Mouse (Mus musculus) forebrain, postnatal 0 days (tissue): ENCODE measurements around the gene Rab3ip. TPM values are rescaled to one million over a fixed set of nuclear protein-coding genes. Genes with fewer than 3 reads are reported as not detected.

Experiments used
- ATAC-seq: fragments of 200-750 bp; cut with Nextera tagmentation; 2 replicates; pipeline ENCODE4 v1.8.0; 2017; ENCODE audit warnings: mild to moderate bottlenecking, moderate library complexity
- DNase-seq: peaks from one replicate; pipeline ENCODE4 v3.0.0-alpha.2; 2015
- H3K27ac ChIP-seq: fragments of 300-500 bp; sonication (generic); 2 replicates; pipeline ENCODE4 v1.5.1; 2014; ENCODE audit warnings: low read depth, mild to moderate bottlenecking, antibody characterized with exemption, low read length, moderate library complexity, mixed read lengths
- H3K27me3 ChIP-seq: fragments of 300-500 bp; sonication (generic); 2 replicates; pipeline ENCODE4 v1.6.1; 2014; ENCODE audit warnings: mild to moderate bottlenecking, low read length, mixed read lengths; ENCODE audit not compliant: insufficient read depth
- H3K36me3 ChIP-seq: fragments of 300-500 bp; sonication (generic); 2 replicates; pipeline ENCODE4 v1.6.1; 2014; ENCODE audit warnings: mild to moderate bottlenecking, moderate library complexity; ENCODE audit not compliant: insufficient read depth
- H3K4me1 ChIP-seq: fragments of 300-500 bp; sonication (generic); 2 replicates; pipeline ENCODE4 v1.6.1; 2014; ENCODE audit warnings: antibody characterized with exemption; ENCODE audit not compliant: insufficient read depth
- H3K4me2 ChIP-seq: fragments of 300-500 bp; sonication (generic); 2 replicates; pipeline ENCODE4 v1.6.1; 2014; ENCODE audit warnings: low read depth, mild to moderate bottlenecking, moderate library complexity
- H3K4me3 ChIP-seq: fragments of 300-500 bp; sonication (generic); 2 replicates; pipeline ENCODE4 v1.5.1; 2014; ENCODE audit warnings: low read depth, low read length, mixed read lengths
- H3K9ac ChIP-seq: fragments of 300-500 bp; sonication (generic); 2 replicates; pipeline ENCODE4 v1.6.1; 2014; ENCODE audit warnings: mild to moderate bottlenecking
- H3K9me3 ChIP-seq: fragments of 300-500 bp; sonication (generic); 2 replicates; pipeline ENCODE4 v1.6.1; 2016; ENCODE audit warnings: low read length
- CTCF ChIP-seq: sonication (generic); IDR thresholded peaks from 2 replicates; pipeline ENCODE4 v1.5.1; 2016; ENCODE audit warnings: antibody characterized with exemption, control low read depth, low read depth
- WGBS: fragments of 180-500 bp; shearing (Covaris S2); extraction: QIAGEN DNeasy Blood & Tissue Kit; methylation state at CpG from one replicate; pipeline ENCODE4 v1.1.7; 2014; 5-methylcytosine and 5-hydroxymethylcytosine counted together
- polyA plus RNA-seq: library from polyadenylated mRNA; unstranded; fragments of >200 nt; fragmentation: Nextera tagmentation; extraction: Ambion mirVana; gene quantifications from 2 replicates; pipeline ENCODE4 v1.2.1, GENCODE M21; 2015
- total RNA-seq: library from RNA; depleted of rRNA; stranded (reverse); fragments of >200 nt; gene quantifications from 2 replicates; pipeline ENCODE4 v1.2.3, GENCODE M21; 2014

Gene Rab3ip
- total and polyA plus RNA-seq, 2 experiments from 2014 or later: 41.8 to 125 TPM

DNA sequence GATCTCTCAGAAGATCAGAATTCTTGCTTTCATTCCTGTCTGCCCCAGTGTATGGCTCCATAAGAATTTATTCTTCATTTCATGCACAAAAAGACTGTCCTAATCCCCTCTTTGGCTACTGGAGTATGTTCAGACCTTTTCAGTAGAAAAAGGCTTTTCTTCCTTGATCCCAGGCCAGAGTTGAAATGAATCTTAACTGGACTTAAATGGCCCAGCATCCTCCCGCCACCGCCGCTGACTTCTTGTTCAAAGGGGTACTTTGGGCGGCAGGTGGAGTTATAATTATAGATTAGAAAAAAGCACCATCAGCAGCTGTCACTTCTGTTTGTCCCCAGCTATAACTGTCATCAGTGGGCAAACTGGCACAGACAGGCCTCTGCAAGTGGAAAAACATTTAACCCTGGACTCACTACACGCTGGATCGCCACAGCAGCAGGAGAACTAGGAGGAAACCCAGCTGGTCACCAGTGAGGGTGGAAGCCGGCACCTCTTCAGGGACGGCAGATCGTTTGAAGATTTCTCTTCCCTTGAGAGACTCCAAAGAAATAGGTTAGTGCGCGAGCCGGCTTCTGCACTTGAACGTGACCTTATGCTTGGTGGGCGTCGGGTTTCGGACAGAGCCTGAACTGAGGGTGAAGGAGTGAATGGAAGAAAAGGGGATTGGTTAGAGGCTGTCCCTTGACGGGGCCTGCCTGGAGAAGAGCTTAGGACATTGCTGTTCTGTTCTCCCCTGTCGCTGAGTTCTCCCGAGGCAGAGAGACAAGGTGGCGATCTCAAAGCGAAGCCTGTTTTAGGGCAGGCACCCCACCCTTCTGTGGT is 35.9 kb upstream of the Rab3ip start, which contains the start of gene Best3:
Best3 (plus strand) TSS at position 51 of the 819 bp plus-strand sequence.
- no peak for DNase-seq
- Histone ChIP-seq H3K4me1 (0 out of 2 replicates have a peak, but pooled peaks cover 5% of the 10 kb centered on the region), H3K4me3 (no peak within 1 kb of the TSS), H3K4me2 (no peak within 1 kb of the TSS), H3K9me3 (no peaks in the 10 kb centered on the region), H3K9ac (no peak within 1 kb of the TSS), H3K27me3 (no peaks in the 10 kb centered on the region), H3K27ac (no peak within 1 kb of the TSS), H3K36me3 (no peaks in the 10 kb centered on the region)
- WGBS: 43% methylated on average over 21 of the region's 21 CpGs
- TF ChIP-seq CTCF: no peak
- ATAC-seq: peak; percentile 43; the same call in 1 of the 2 replicates

DNA sequence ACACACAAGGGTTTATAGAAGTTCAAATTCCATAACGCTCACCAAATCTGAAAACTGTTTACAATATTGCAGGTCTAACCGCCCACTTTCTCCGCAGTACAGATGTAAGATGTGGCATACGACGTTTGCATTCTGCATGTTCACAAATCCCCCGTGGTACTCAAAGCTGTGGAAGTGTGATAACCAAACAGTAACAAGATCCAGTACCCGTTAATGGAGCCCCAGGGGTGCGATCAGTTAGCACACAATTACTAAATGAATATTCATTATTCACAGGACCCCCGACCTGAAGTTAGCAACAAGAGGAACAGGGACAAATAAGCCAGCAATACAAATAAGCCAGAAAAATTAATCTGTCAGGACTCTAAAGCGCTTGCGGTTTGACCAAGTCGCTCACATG is 34.3 kb upstream of the Rab3ip start:
- no peak for TF ChIP-seq CTCF
- no peaks in the 10 kb centered on the region for H3K27me3 ChIP-seq
- no peak overlapping the region for H3K27ac ChIP-seq
- H3K4me1 ChIP-seq: 0 out of 2 replicates have a peak, but pooled peaks cover 5% of the 10 kb centered on the region
- DNase-seq (no peak), ATAC-seq (no peak)
- no peaks in the 10 kb centered on the region for H3K9me3 ChIP-seq
- H3K36me3 ChIP-seq: no peaks in the 10 kb centered on the region
- 56% methylated on average over 12 of the region's 12 CpGs for WGBS
- H3K4me2 ChIP-seq: no peak overlapping the region
- no peak overlapping the region for H3K9ac ChIP-seq
- no peak overlapping the region for H3K4me3 ChIP-seq

DNA sequence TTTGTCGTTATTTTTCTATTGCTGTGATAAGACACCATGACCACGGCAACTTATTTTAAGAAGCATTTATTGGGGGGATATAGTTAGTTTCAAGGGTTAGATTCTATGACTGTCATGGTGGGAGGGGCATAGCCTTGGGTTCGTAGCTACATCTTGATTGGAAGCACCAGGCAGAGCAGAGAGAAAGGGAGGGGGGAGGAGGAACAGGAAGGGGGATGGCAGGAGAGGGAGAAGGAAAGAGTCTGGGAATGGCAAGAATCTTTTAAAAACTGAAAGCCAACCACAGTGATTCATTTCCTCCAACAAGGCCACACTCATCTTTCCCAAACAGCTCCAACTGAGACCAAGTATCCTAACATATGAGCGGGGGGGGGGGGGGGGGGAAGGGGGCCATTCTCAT is 32.0 kb upstream of the Rab3ip start:
- ATAC-seq (no peak), DNase-seq (no peak)
- no peak overlapping the region for H3K4me2 ChIP-seq
- no peaks in the 10 kb centered on the region for H3K27me3 ChIP-seq
- 70% methylated on average over 3 of the region's 4 CpGs for WGBS
- H3K36me3 ChIP-seq: no peaks in the 10 kb centered on the region
- no peak overlapping the region for H3K9ac ChIP-seq
- no peak for TF ChIP-seq CTCF
- no peak overlapping the region for H3K27ac ChIP-seq
- 0 out of 2 replicates have a peak, but pooled peaks cover 5% of the 10 kb centered on the region for H3K4me1 ChIP-seq
- H3K9me3 ChIP-seq: no peaks in the 10 kb centered on the region
- H3K4me3 ChIP-seq: no peak overlapping the region

DNA sequence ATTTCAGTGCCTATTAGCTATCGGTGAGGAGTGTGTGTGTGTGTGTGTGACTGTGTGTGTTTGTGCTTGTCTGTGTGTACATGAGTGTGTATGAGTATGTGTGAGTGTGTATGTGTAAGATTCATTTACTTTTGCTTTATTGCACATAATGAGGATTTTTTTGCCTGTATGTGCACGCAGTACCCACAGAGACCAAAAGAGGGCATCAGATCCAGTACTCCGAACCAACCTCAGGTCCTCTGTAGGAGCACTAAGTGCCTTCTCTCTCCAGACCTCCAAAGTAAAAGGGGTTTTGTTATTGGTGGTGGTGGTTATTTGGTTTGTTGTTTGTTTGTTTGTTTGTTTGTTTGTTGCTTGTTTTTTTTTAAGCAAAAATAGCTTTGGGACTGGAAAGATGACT is 30.3 kb upstream of the Rab3ip start:
- Histone ChIP-seq H3K36me3 (no peaks in the 10 kb centered on the region), H3K4me1 (no peaks in the 10 kb centered on the region), H3K4me2 (no peak overlapping the region), H3K9me3 (no peaks in the 10 kb centered on the region), H3K9ac (no peak overlapping the region), H3K27ac (no peak overlapping the region), H3K27me3 (no peaks in the 10 kb centered on the region), H3K4me3 (no peak overlapping the region)
- ATAC-seq (no peak), DNase-seq (peak; percentile 37)
- WGBS: 77% methylated on average over 3 of the region's 3 CpGs
- peak; percentile 67 for TF ChIP-seq CTCF

DNA sequence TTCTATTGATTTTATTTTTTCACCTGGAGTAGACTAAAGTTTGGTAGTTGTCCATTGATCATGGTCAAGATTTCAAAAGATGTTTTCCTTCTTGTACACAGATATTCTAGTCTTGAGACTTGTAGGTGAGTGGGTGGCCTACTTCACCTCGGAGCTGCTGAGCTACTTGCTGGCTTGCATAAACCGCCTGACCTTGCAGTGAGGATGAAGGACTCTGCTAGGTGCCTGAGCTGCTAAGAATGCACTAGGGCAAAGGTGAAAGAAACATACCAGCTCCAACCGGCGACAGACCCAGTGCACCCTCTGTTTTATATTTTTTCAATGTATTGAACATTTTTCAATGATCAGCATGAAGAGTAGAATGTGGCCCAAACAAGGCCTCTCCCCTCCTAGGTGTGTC is 29.7 kb upstream of the Rab3ip start:
- no peak for ATAC-seq

DNA sequence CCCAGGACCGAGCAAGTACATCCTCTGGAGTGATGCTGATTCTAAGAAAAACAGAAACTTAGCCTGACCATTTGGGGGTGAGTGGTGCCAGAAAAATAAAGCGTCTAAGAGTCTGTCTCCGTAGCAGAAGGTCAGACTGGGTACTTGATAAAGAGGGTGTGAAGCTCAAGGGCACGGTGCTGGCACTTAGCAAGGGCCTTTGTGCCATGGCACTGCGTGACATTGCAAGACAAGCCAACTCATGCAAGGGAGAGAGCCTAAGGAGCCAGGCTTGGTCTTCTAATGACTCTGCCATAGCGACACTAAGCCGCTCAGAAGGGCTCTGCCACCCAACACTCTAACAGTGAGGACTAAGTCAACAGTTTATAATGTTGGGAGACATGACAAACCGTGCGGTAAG is 28.3 kb upstream of the Rab3ip start:
- H3K27me3 ChIP-seq: no peaks in the 10 kb centered on the region
- no peak overlapping the region for H3K27ac ChIP-seq
- no peak overlapping the region for H3K9ac ChIP-seq
- WGBS: 92% methylated on average over 9 of the region's 9 CpGs
- no peaks in the 10 kb centered on the region for H3K36me3 ChIP-seq
- TF ChIP-seq CTCF: no peak
- H3K4me1 ChIP-seq: no peaks in the 10 kb centered on the region
- DNase-seq (no peak), ATAC-seq (no peak)
- no peaks in the 10 kb centered on the region for H3K9me3 ChIP-seq
- no peak overlapping the region for H3K4me2 ChIP-seq
- H3K4me3 ChIP-seq: no peak overlapping the region

More for the DNA sequence above, 29.7 kb upstream of the Rab3ip start:
- no peak overlapping the region for H3K4me3 ChIP-seq
- no peaks in the 10 kb centered on the region for H3K9me3 ChIP-seq
- WGBS: 87% methylated on average over 4 of the region's 4 CpGs
- DNase-seq: no peak
- no peaks in the 10 kb centered on the region for H3K36me3 ChIP-seq
- no peak overlapping the region for H3K9ac ChIP-seq
- no peaks in the 10 kb centered on the region for H3K27me3 ChIP-seq
- H3K4me1 ChIP-seq: no peaks in the 10 kb centered on the region
- H3K27ac ChIP-seq: no peak overlapping the region
- TF ChIP-seq CTCF: no peak
- H3K4me2 ChIP-seq: no peak overlapping the region

DNA sequence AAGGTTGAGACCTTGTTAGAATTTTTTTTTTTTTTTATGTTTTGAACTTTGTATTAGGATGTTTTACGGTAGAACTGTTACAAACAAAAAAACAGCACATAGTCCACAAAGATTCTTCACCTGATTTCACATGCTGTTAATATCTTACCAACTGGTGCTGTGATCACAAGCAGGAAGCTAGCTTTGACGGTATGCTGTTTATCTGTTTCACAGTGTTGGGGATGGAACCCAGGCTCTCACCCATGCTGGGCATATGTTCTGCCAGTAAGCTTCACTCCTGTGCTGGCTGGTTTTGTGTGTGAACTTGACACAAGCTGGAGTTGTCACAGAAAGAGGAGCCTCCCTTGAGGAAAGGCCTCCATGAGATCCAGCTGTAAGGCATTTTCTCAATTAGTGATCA is 27.3 kb upstream of the Rab3ip start:
- no peak for DNase-seq
- no peaks in the 10 kb centered on the region for H3K36me3 ChIP-seq
- H3K9me3 ChIP-seq: no peaks in the 10 kb centered on the region
- H3K9ac ChIP-seq: no peak overlapping the region
- WGBS: 79% methylated on average over 2 of the region's 2 CpGs
- H3K27ac ChIP-seq: no peak overlapping the region
- no peak overlapping the region for H3K4me2 ChIP-seq
- no peak for TF ChIP-seq CTCF
- no peaks in the 10 kb centered on the region for H3K4me1 ChIP-seq
- no peak for ATAC-seq
- no peak overlapping the region for H3K4me3 ChIP-seq
- no peaks in the 10 kb centered on the region for H3K27me3 ChIP-seq
